In the genomic region with DNA sequence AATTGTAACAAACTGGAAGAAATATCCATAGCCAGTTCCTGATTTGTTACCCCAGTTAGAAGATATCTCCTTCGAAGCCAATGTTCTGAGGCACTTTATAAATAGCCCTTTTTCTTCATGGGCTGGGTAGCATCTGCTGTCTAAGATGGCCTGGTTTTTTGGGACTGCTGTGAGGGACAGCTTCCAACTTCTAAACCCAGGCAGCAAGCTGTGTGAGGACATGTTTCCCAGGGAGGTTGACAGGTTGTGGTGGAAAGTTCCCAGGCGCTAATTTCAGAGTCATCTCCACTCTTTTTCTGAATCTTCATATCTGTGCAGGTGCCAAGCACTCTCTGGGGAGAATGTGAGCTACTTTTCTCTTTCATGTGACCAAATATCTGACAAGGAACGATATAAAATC, we compare ENCODE assay signal across 14 mouse cellular contexts.
A peak's percentile ranks its signal among the peaks of the same experiment; 100 is the strongest.
DNase-seq lines count a peak whose midpoint lies in the region; ATAC-seq lines count a peak whose summit lies in the region.
"Had no signal": no experiment of that assay in that cellular context is flagged by ENCODE, and none has a peak within 500 bp of the region (broad histone marks: within the 10 kb centered on the region; RNA-seq: fewer than 3 reads in every experiment).

No protein-coding gene starts in this region.

- H3K27ac ChIP-seq in liver, embryonic 12.5 days = no peak overlapping the region
- H3K27ac ChIP-seq: embryonic facial prominence, embryonic 13.5 days; liver, embryonic 13.5 days had no signal

- no peaks in the 10 kb centered on the region for H3K4me1 ChIP-seq in liver, embryonic 12.5 days
- H3K4me1 ChIP-seq: embryonic facial prominence, embryonic 13.5 days; liver, embryonic 13.5 days had no signal

- H3K9me3 ChIP-seq in liver, embryonic 12.5 days (replicated peaks) = no peaks in the 10 kb centered on the region
- H3K9me3 ChIP-seq: embryonic facial prominence, embryonic 13.5 days; liver, embryonic 13.5 days had no signal

- H3K4me3 ChIP-seq in liver, embryonic 12.5 days = no peak overlapping the region
- H3K4me3 ChIP-seq: embryonic facial prominence, embryonic 13.5 days; liver, embryonic 13.5 days had no signal

- H3K36me3 ChIP-seq in liver, embryonic 12.5 days = no peaks in the 10 kb centered on the region
- H3K36me3 ChIP-seq: embryonic facial prominence, embryonic 13.5 days; liver, embryonic 13.5 days had no signal

- WGBS in liver, embryonic 12.5 days (ENCODE audit: insufficient replicate concordance) = 69% methylated on average over 3 of the region's 3 CpGs

- peak; percentile 9 for DNase-seq in cerebellum, adult 11 months
- no peak for DNase-seq in cerebellum, postnatal 4 days (ENCODE audit: low spot score in 2 of 2)
- DNase-seq in cerebellum, adult 8-10 months = peak; percentile 11
- DNase-seq in frontal cortex, postnatal 36 days (ENCODE audit: low spot score in 2 of 2) = peak; percentile 52 to 81
- peak; percentile 78 for DNase-seq in right cerebral cortex, adult 18-20 months
- DNase-seq in adrenal gland, adult 2 months = no peak
- DNase-seq in gastrocnemius, postnatal 14 days = no peak
- DNase-seq: liver, embryonic 13.5 days; lung, postnatal 36 days; thymus, adult 18-20 months had no signal

- intact Hi-C loops in gastrocnemius, postnatal 14 days (cut with DNase I; ENCODE audit: low total_unique reads) = no loop called here

- H3K4me2 ChIP-seq in liver, embryonic 12.5 days = no peak overlapping the region
- H3K4me2 ChIP-seq: embryonic facial prominence, embryonic 13.5 days; liver, embryonic 13.5 days had no signal

- H3K27me3 ChIP-seq in liver, embryonic 12.5 days (replicated peaks) = no peaks in the 10 kb centered on the region
- H3K27me3 ChIP-seq: embryonic facial prominence, embryonic 13.5 days; liver, embryonic 13.5 days had no signal

- no peak overlapping the region for H3K9ac ChIP-seq in liver, embryonic 12.5 days
- H3K9ac ChIP-seq: embryonic facial prominence, embryonic 13.5 days; liver, embryonic 13.5 days had no signal

- ATAC-seq in liver, embryonic 12.5 days = no peak
- ATAC-seq: forebrain, embryonic 14.5 days; intestine, postnatal 0 days had no signal

Comparison
In these comparisons a context has a peak if more than half of its experiments do, and no peak if none do; other contexts are left out.
1. DNase-seq: peak in cerebellum, adult 11 months (single experiment), cerebellum, adult 8-10 months (single experiment), frontal cortex, postnatal 36 days (2 of 2) and right cerebral cortex, adult 18-20 months (single experiment); none in cerebellum, postnatal 4 days (0 of 2), adrenal gland, adult 2 months (single experiment) and gastrocnemius, postnatal 14 days (single experiment).